Mouse (Mus musculus) heart, postnatal 0 days (tissue): ENCODE data around the gene Plpp3.

ENCODE experiments used
- CTCF ChIP-seq: IDR thresholded peaks from 2 replicates; pipeline ENCODE4 v1.5.1; 2016; ENCODE audit warnings: antibody characterized with exemption, control low read depth, low read depth
- EP300 ChIP-seq: IDR thresholded peaks from 2 replicates; pipeline ENCODE4 v1.6.1; 2016; ENCODE audit warnings: antibody characterized with exemption, low read depth

DNA sequence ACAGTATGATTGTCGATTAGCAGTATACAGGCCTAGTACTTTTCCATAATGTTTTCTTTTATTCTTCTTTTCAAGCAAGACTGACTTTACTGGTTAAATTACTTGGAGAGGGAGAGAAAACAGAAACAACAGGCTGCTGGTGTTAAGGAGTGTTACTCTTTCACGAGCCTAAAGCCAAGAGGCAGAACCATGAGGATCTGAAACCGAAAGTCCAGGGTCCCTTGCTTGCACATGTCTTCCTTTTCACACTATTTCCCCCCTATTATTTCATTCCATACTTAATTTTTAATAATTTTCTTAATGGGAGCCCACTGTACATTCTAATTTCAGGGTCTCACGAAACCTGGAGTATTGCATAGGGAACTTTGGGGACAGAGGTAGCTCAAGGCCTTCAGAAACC lies 97.2 kb downstream of the Plpp3 start:
- TF ChIP-seq CTCF (no peak), EP300 (no peak)
